Mouse (Mus musculus) CH12F3 (cell line): ENCODE results near the gene Tnip1.

Source experiments
- in situ Hi-C: fragments of 300-500 bp; cut with MboI; formaldehyde crosslinking; loops from 2 replicates; pipeline ENCODE4 v1.14.3; 2020; ENCODE audit warnings: low sequenced_read_pairs

Gene Tnip1

DNA sequence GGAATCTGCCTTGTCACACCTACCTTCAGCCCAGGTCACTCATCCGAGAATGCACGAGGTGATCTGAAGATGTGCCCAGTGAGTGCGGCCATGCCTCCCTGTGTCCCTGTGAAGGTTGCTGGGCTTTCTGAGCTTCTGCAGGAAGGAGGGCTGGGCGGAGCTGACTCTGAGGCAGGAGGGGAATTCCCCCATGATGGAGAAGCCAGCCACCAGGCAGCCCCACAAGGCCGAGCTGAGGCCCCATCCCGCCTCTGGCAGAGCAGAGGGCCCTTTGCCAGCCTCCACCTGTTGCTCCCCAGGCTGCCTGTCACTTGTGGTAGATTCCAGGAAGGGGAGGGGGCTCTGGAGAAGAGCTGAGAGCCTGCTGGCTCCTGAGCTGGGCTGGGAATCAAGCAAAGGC is at the start of gene Tnip1:
TSS of gene Tnip1 (minus strand) at position 108 of the 400 bp plus-strand sequence.
- in situ Hi-C loops: no loop called here

DNA sequence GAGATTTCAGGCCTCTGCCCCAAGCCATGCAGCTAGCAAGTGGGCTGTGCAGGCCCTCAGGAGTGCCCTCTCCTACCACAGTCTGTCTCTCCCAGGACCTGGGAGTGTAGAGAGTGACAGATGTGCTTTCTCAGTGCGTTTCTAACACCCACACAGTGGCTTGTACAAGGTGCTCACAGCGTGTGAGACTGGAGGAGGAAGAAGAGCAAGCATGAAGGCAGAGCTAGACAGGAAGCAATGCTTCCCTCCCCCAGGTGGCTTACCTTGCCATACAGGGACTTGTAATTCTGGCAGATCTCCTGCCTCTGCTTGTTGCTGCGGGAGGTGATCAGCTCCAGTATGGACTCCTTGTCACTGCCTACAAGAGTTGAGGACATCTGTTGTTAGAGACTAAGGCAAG is 48.7 kb upstream of the Tnip1 start:
- in situ Hi-C loops: no loop called here

DNA sequence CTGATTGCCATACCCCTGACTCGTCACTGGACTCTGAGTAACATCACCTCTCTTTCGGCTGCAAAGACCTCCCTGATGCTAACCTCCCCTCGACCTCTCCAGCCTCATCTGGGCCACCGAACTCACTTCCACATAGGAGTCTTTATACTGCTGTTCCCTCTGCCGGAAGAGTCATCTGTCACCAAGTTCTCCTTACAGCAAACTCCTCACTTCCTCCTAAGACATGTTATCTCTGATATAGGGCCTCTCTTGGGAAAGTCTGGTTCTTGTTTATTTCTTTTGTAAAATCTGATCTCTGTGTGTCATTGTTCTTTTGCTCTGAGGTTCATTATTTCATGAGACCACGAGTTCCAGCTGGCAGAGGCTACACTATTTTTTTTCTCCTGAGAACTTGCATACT is 45.5 kb upstream of the Tnip1 start:
- in situ Hi-C loops: no loop called here

DNA sequence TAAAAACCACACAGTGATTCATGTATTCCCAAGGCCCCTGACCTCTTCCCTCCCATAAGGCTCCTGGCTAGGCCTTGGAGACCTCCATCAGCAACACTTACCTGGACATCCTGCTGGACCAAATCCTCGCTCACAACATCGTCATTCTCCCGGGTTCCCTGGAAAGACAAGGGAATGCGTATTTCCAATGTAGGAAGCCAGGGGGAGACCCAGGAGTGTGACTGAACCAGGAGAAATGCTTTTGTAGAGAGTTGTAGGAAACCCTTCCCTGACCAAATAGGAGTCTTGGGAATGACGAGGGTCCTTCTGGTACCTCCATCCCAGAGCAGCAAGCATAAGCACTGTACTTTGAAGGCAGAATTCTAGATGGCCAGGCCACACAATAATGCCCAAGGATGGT is 43.0 kb upstream of the Tnip1 start:
- in situ Hi-C loops: no loop called here

DNA sequence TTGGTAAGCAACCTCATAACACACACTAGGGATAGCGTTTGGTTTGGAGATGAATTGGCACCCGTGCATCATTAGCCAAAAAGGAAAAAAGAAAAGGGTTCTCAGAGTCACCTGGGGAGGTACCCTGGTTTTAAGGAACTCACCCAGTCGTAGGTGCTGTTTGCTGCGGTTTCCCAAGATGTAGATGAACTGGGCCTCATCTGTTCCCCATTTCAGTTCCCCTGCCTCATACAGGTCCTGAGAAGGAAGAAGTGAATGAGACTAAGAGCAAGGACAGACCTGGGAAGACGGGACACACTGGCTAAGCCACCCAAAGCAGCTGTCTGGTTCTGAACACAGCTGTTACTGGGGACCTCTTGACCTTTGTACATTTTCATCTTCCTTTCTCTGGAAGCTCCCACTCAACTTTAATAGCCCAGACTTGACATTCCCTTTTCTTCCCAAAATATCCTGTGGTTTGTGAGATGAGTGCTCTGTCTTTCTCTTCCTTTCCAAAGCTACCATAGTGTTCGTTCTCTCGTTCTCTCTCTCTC is 42.3 kb upstream of the Tnip1 start:
- in situ Hi-C loops: no loop called here

DNA sequence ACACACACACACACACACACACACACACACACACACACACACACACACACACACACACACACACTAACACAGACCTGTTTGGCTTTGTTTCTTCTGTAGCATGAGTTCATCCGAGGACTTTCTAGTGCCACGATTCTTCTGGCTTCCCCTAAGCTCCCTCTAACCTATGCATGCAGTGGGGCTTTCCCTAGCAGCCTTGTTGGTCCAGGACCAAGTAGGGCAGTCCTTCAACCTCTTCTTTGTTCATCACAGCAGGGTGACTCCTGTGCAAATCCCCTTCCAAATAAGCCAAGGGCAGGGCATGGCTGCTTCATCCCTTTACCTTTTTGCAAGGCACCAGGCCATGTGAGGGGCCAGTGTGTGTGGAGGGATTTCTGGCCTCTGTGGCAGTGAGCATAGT is 36.0 kb upstream of the Tnip1 start:
- in situ Hi-C loops: loop anchor here (10.0 kb wide), 1 partner anchor 156 kb away; the partner anchor contains the start of gene Slc36a3

DNA sequence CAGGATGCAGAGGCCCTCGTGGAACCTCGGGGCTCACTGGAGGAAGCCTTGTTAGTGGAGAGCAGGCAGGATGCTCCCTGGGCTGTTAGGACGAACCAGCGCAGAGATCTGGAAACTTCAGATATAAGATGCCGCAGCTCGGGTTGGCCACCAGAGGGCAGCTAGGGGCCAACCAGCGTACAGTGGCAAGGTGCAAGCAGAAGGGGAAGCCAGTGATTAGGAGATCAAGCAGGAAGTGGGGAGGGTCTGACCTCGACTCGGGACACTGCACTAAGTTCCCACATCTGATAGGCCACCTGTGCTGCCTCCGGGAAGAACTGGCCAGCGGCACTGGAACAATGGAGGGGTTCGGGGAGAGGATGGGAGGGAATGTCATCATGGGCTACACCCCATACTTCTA is 35.6 kb upstream of the Tnip1 start:
- in situ Hi-C loops: loop anchor here (10.0 kb wide), 1 partner anchor 157 kb away; the partner anchor contains the start of gene Slc36a3

DNA sequence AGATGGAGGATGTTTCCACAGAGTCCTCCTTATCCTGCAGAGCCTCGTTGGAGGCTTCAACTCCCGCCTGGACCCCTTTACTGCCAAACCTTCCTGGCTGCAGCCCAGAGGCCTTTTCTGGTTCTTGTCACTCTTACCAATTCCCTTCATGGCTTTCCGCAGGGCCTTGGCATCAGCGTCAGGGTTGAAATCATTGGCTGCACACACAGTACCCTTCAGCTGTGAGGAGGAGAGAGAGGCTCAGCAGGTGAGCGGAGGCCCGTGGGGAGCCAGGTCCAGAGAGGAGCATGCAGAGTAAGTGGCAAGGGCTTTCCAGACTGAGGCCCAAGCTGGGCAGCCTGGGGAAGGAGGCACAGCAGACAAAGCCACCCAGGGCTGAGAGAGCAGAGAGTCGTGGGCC is 33.5 kb upstream of the Tnip1 start:
- in situ Hi-C loops: loop anchor here (10.0 kb wide), 1 partner anchor 159 kb away; the partner anchor contains the start of gene Slc36a3

DNA sequence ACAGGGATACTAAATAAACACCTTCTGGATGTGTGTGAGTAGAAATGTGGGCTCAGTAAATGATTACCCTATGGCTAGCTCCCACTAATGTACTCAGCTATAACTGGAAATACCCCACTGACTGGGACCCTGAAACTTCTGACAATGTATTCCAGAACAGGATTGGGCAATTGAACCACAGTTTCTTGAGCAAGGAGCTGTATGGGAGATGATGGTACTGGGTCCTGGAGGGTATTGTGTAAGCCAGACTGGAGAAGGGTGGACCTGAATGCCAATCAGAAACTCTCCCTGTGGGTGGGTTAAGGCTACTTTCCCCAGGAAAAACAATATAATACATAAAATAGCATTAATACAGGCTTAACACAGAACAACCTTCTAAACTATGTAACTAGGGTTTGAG is 27.2 kb upstream of the Tnip1 start:
- in situ Hi-C loops: loop anchor here (5.0 to 10.0 kb wide), 3 partner anchors 58 to 165 kb away; partner anchors contain the start of gene Slc36a3

DNA sequence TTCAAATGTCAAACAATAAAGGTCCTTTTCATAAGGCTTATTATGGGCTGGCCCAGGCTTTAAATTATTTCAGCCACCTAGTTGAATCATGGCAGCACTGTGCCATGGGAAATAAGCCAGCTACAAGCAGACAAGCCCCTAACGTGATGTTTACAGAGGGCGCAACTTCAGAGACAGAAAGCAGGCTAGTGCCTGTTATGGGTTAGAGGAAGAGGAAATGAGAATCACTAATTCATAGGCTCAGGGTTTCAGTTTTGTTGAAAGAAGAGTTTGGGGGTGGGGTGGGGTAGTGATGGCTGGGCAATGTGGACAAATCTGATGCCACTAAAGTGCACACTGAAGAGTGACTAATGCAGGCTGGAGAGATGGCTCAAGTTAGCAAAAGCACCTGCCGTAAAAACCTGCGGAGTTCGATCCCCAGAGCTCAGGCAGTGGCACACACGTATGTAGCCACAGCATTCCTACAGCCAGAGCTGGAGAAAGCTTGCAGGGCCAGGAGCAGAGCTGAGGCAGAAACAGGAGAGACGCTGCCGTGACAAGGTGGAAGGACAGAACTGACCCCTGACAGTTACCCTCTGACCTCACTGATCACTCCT is 26.1 kb upstream of the Tnip1 start:
- in situ Hi-C loops: loop anchor here (5.0 to 10.0 kb wide), 2 partner anchors 57 to 104 kb away; no protein-coding TSS in a partner anchor

DNA sequence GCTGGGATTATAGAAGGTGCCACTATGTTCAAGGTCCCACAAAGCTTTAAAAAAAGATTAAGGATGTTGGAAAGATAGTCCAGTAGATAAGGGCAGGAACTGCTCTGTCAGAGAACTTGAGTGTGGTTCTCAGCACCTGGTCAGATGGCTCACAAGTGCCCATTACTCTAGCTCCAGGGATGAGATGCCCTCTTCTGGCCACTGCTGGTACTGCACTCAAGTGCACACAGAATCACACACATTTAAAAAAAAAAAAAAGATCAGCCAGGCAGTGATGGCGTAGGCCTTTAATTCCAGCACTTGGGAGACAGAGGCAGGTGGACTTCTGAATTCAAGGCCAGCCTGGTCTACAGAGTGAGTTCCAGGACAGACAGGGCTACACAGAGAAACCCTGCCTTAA is 25.3 kb upstream of the Tnip1 start:
- in situ Hi-C loops: loop anchor here (5.0 to 10.0 kb wide), 2 partner anchors 56 to 103 kb away; no protein-coding TSS in a partner anchor

DNA sequence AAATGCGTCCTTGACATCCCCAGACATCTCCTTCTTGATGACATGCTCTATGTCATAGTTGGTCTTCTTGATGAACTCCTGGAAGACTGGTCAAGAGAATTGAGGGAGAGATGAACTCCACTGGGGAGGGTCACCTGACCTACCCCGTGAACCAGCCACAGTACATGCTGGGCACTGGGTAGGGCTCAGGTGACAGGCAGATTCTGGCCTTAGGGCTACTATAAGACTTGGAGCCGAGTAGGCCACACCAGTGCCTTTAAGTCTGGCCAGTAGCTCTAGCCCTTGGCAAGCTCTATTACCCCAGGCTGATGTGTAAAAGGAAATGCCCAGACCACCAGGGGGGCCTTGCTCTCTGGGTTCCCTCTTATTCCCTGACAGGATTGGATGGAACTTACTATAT is 22.4 kb upstream of the Tnip1 start:
- in situ Hi-C loops: loop anchor here (5.0 to 10.0 kb wide), 2 partner anchors 53 to 100 kb away; no protein-coding TSS in a partner anchor

DNA sequence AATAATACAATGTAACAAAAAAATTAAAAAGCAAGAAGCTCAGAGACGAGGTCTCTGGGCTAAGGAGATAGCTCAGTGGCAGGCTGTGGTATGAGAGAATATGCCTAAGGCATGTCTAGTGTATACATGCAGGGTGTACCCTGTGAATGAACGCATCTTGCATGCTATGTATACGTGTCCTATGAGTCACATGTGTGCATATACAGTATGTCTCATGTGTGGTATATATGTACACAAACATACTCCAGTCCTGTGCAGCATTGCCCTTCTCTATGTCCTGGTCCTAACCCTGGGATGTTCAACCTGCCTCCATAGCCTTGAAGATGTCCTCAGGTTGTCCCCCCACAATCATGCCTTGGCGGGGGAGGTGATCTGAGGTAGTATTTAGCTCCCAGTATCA is 21.9 kb upstream of the Tnip1 start:
- in situ Hi-C loops: loop anchor here (10.0 kb wide), 1 partner anchor 100 kb away; no protein-coding TSS in a partner anchor

DNA sequence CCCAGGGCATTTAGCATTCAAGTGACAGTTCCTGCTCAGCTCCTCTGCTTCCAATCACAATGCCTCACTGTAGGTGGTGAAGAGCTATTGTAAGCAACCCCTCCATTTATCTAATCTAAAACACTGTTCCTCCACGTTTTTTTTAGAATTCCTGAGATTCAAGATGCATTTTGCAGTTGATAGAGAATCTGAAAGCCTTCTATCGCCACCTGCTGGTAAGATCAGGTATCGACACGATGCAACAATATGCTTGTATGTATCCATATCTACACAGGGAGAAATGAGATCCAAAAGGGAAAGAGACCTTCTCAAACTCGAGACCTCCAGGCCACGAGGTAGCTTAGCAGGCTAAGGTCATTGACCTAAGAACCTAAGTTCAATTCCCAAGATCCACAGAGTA is 21.4 kb upstream of the Tnip1 start:
- in situ Hi-C loops: loop anchor here (10.0 kb wide), 1 partner anchor 99 kb away; no protein-coding TSS in a partner anchor

DNA sequence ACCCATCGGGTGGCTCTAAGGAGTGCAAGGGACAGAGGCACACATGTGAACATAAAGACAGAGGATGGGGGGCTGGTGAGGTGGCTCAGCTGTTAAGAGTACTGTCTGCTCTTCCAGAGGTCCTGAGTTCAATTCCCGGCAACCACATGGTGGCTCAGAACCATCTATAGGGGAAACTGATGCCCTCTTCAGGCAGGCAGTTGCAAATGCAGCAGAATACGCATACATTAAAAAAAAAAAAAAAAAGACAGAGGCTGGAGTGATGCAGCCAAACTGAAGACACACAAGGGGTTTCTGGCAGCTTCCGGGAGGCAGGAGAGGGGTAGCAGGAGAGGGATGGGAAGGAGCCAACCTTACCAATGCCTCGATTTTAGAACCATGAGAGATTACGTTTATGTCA is 19.8 kb upstream of the Tnip1 start:
- in situ Hi-C loops: loop anchor here (10.0 kb wide), 1 partner anchor 98 kb away; no protein-coding TSS in a partner anchor

DNA sequence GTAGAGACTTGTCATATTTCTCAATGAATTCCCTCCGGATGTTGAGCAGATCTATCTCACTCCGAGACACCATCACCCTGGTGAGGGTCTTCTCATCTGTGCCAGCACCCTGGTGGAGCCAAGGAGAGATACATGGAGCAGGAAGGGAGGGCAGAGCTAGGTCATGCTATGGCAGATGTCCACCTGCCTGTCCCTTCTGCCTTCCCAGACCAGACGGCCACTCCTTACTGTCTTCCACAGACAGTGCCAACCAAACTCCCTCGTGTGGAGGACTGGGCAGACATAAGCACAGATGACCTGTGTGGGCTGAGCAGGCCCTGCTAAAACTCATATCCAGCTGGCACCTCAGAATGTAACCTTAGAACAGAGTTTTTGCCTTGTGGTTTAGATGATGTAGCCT is 18.9 kb upstream of the Tnip1 start:
- in situ Hi-C loops: loop anchor here (10.0 kb wide), 1 partner anchor 97 kb away; no protein-coding TSS in a partner anchor

DNA sequence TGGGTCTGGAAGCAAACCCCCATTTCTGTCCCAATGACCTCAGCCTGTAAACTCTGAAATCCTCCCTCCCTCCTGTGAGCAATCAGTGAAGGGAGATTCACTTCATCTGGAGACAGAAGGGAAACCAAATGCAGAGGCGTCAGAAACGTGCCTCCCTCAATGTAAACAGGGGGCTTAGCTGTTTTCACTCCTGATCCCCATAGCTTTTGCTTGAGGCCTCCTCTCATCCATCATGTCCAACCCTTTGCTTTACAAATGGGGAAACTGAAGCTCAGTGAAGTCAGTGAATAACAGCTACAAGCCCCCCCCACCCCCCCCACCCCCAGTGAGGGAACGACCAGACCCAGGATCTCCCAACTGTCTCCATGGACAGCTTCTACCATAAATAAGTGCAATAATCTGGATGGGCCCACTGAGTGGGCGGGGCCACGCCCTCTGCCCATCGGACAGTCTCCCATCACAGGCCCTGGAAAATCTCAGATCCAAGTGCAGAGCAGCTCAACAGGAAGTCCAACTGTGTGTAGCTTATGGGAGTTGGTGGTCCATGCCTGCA is 14.7 kb upstream of the Tnip1 start:
- in situ Hi-C loops: no loop called here

DNA sequence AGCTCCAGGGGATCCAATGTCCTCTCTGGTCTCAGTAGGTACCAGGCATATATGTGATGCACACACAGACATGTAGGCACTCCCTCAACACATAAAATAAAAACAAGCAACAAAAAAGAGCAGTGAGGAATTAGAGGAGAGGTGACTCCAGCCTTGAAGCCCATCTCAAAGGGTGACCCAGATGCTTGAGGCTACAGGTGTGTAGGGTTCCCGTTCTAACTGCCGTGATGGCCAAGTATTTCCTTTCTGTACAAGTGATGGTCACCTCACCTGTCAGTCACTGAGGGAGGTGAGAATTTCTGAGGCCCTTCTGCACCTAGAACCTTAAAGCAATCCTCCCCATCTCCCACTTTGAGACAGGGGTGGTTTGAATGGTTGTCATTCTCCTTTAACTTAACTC is 13.6 kb upstream of the Tnip1 start:
- in situ Hi-C loops: no loop called here

DNA sequence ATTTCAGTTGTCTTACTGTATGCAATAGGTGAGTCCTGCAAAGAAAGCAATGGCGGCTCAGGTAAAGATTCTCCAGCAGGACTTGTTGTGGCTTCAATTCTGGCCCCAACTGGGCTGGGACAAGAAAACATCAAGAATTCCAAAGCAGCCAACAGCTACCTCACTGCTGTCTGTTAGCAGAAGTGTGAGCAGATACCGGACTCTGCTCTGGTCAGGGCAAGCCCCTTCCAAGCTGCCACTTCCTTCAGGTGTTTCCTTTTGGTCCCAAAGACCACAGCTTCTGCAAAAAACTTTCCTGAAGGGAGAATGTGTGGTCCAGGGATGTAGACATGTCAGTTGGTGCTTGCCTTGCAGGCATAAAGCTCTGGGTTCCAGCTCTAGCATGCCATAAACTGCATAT is 13.0 kb upstream of the Tnip1 start:
- in situ Hi-C loops: no loop called here

DNA sequence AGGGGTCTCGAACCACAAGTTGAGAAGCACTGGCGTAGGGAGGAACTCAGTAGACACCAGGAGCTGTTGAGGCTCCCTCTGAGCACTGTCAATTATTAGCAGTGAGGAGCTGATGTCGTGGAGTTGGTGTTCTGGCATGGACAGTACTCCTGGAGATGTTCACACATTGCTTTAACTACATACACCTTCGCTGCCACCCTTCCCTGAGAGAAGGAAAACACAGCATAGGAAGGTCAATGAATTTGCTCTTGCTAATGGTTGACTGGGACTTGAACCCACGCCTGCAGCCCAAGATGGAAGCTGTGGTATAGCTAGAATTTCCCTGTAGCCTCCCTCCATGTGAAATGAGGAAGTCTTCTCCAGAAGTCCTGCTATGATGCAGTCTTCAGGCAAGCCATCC is 12.6 kb upstream of the Tnip1 start:
- in situ Hi-C loops: no loop called here

DNA sequence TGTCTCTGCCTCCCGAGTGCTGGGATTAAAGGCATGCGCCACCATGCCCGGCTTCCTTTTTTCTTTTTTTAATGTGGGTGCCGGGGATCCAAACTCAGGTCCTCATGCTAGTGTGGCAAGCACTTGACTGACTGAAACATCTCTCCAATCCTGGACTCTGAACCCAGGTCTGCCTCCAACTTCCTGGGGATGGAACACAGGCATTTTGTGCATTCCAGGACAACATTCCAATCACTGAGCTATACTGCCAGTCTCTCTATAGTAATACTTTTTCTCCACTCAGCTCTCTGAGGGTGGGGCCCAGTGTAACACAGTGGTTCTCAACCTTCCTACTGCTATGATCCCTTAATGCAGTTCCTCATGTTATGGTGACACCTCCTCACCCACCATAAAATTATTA is 11.9 kb upstream of the Tnip1 start:
- in situ Hi-C loops: no loop called here
